Mouse (Mus musculus) T-cell, adult 2 months (primary cell): Measurements from ENCODE around the gene 1110032A03Rik.

Source experiments
- DNase-seq: peaks from one replicate; pipeline ENCODE4 v3.0.0; 2022; ENCODE audit warnings: low spot score

The 1110032A03Rik gene

DNA sequence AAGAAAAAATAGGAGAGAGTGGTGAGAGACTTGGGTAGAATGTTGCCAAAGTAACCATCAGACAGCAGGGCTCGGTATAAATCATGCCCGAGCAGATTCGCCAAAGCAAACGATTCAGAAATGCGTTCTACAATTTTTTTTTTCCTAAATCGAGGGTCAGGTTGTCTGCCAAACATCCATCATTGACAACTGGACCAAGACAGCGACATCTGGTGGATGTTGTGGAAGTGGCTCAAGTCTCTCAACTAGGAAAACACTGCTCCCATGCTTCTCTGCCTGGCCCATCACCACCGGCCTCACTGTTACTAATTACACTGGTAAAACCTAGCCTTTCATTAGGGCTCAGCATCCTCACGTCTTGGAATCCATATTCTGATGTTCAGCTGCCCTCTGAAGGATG lies 40.3 kb downstream of the 1110032A03Rik start:
- DNase-seq = no peak

DNA sequence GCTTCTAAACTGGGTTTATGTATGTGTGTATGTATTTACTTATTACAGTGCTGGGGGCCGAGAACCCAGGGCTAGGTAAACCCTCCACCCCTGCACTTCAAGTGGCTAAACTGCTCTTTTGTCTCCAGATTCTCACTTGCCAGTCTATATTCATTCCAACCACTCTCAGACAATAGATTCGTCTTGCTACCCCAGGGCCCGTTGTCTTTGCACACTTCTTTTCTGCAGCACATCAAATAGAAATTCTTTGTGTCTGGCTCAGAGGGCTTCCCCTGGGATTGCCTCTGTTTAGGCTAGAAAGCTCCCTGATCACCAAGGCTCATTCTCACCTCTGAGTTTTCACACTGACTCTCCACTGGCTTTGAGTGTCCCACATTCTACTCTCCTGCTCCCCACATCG lies 42.8 kb downstream of the 1110032A03Rik start:
- no peak for DNase-seq

DNA sequence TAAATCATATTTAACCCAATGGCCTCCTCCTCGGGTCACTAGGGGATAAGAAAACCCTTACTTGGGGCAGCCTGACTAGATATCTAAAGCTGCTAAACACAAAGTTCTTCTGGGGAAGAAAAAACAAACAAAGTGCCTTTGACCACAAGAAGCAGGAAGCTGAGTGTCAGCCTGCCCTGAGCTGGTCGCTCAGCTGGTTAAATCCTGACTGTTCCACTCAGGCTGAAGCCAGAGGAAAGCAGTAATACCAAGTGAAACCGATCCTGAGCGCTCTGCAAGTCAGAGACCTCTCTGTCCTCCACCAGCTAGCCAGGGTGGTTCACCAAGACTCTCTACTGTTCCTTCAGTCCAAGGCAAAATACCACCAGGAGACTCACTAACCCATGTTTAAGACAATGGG lies 45.7 kb downstream of the 1110032A03Rik start:
- no peak for DNase-seq

DNA sequence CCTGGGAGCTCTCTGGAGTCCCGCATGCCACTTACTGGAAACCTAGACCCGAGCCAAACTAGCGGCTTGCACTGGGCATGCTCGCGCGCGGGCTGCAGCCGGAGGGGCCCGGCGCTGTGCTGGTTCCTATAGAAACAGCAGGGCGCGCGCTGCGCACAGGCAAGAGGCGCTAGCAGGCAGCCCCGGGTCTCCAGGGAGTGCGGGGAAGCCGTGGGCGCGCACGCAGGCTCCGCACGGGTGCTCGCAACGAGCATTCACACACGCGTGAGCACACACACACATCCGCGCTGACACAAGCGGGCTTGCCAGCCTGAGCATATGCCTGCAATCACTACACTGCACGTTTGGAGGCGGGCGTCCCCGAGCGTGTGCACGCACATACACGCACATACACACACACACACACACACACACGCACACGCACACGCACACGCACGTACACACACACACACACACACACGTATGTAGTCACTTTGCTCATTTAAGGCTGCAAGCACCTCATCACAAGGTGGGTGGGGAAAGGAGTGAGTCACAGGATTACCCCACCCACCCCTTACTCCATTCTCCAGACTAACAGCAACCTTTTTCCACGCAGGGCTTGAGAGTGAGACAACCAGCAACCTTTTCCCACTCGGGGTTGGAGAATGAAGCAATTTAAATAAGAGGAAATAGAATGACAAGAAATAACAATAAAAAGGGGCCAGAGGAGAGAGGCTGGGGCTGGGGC lies 47.2 kb downstream of the 1110032A03Rik start:
- peak; percentile 18 for DNase-seq

DNA sequence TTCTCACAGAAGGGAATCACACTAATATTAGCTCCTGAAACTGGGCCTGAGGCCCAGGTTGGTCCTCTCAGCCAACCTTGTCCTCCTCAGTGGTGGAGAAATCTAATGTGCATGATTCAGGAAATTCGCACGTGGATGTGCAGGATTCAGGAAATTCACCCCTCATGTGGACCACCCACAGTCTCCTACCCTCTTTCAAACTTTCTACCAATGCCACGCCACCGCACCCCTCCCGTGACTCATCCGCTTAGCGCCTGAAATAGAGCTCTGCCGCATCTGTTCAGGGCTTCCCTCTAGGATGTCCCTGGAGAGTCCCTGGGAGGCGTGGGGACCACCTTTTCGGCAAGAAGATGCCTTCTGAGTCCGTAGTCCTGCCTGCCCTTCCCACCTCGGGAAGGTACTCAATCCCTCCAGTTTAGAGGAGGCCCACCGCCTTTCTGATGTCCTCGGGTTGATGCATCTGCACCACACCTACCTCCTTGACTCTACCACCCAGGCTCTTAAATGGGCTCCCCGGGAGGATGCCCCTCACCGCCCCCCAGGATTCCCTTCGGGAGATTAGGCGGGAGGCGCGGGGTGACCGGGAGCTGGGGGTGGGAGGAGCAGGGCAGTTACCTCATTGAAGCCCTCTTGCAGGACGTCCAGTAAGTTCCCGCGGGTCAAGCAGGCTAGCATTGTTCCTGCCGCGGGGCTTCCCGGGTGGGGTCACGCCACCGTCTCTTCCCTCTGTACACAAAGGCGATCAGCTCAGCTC lies 48.0 kb downstream of the 1110032A03Rik start:
- DNase-seq = no peak

DNA sequence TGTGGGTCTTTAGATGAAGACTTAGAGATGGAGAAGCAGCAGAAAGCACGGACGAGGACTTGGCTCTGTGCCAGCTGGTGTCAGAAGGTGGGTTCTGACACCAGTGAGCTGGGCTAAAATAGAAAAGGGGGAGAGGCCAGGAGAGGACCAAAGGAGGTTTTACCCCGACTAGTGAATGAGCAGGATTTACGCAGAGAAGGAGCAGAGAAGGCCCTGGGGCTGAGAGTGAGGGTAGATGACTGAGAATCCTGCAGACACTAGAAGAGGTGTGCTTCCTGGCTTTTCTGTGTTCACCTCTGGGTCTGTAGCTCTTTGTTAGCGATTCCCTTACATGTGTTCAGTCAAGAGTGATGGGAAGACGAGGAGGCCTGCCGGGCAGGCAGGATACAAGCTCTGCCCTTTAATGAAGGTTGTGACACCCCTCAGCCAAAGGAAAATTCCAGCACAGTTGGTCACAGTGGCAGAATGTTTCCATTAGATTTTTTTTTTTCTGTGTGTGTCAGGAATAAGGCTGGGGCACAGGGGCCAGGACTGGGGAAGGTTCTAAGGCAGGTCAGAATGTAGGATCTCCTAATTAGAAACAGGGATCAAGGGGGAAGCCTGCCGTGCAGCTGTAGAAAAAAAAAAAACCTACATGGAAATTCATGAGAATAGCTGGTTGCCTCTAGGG lies 49.3 kb downstream of the 1110032A03Rik start:
- no peak for DNase-seq

DNA sequence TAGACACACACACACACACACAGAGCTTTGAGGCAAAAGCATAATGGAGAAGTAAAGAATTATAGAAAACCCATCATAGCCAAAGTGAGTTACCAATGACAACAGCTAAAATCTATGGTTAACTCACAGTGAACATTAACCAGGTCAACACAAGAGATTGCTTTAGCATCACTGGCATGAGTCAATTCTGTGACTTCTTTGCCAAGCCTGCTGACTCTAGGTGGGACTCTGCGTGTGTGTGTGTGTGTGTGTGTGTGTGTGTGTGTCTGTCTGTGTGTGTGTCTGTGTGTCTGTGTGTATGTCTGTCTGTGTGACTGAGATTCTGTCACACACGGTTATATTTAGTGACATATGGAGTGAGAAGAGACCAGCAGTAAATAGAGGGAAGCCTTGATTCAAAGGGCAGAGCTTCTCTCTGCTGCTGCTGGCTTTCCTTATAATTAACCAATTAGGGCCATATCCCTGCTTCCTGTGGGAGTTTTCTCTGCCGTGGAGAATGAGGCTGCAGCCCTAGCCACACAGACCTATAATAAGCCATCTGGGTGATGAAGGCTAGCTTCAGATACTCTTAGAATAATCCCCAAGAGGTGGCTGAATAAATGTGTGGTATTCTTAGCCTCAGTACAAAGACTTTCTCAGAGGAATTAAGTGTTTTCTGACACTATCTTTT lies 50.5 kb downstream of the 1110032A03Rik start:
- DNase-seq = no peak

DNA sequence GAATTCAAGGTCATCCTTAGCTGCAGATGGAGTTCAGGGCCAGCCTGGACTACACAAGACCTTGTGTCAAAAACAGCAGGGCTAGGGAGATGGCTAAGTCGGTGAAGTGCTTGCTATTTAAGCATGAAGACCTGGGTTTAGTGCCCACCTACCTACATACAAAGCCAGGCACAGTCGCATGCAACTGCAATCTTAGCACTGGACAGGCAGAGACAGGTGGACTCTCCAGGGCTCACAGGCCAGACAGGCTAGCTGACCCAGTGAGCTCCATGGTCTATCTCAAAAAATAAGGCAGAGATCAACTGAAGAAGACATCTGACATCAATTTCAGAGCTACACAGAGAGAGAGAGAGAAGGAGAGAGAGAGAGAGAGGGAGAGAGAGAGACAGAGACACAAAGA lies 51.2 kb downstream of the 1110032A03Rik start:
- no peak for DNase-seq

DNA sequence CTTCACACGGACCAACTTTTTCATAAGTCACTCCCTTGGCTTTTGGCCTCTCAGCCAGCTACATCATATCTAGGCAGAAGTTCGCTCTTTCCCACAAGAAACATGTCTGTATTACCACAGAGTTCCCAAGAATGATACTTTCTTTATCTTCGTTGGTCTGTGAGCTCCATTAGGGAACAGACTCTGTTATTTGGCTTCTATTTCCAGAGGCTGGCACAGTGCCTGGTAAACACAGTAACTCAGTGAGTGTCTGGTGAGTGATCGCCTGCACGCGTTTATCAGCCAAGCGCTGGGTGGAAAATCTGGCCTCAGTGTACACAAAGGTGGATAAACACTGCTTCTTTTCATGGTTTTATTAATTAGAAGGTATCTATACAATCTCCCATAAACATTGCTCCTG lies 51.9 kb downstream of the 1110032A03Rik start:
- no peak for DNase-seq

DNA sequence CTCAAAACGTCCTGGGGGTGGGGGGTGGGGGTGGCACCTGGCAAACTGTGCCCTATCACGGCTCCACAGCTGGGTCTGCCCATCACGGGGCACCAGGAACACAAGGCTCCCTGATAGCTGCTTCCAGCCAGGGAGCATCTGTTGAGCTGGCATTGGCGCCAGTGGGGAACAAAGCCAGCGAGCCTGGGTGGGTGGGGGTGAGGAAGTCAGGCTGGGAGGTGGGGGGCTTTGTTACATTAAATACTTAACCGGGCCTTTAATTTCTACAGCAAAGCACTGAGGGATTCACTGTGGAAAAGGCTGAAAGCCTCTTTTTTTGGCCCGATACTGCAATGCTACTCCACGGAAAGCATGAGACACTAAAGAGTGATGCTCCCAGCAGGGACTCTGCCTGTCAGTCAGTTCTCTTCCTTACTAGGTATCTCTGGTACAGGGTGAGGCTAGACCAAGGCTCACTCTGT lies 52.8 kb downstream of the 1110032A03Rik start:
- DNase-seq = no peak

DNA sequence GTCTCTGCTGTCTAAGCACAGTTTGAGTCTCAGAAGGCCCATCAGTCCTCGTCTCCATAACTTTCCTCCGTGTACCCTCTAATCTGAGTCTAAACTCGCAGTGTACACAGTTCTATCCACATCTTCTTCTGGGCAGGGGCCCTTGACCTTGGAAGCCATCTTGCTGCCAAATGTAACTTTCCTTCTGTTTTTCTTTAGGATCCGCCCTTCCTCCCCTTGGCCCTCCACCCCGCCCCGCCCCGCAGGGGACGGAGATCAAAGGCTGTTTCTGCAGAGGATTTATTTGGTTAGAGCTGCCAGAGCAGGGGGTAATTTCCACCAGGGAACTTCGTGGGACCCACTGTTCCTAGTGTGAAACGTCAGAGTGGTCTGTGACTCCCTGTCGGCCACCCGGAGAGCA lies 54.3 kb downstream of the 1110032A03Rik start:
- DNase-seq = no peak

DNA sequence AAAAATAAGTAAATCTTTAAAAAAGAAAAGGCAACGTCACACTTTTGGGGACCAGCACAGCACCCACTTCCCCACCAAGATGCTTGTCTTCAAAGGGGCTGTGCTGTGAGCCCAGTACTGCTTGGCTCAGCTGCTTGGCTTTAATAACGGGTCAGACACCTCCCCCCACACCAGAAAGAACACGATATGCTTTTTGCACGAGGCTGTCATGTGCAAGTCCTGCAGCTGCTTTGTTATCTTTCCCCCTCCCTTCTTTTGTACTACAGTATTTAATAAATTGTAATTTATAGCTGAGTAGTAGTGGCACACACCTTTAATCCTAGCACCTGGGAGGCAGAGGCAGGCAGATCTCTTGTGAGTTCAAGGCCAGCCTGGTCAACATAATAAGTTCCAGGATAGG lies 56.4 kb downstream of the 1110032A03Rik start:
- DNase-seq = no peak

DNA sequence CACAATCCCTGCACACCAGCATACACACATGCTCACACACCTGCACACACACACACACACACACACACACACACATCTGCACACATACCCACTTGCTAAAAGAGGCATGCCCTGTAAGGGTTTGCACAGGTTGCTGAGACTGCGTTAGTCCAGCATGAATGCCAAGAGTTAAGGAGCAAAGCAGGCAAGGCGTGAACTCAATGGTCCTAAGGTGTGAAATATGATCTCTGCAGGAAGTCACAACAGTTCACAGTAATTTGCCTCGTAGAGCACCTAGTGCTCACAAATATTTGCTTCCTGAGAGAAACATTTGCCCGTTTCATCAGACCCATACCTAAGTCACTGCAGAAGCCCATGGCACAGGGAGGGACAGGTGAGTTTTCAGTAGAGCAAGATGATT lies 61.1 kb downstream of the 1110032A03Rik start:
- DNase-seq = no peak
